Mouse (Mus musculus): ENCODE measurements around the gene Fam120c.
"Not testable (repeated sequence)": the region's sequence is repeated elsewhere in the genome, so short reads cannot be mapped to it uniquely, and the experiment has no call there.

Gene Fam120c

DNA sequence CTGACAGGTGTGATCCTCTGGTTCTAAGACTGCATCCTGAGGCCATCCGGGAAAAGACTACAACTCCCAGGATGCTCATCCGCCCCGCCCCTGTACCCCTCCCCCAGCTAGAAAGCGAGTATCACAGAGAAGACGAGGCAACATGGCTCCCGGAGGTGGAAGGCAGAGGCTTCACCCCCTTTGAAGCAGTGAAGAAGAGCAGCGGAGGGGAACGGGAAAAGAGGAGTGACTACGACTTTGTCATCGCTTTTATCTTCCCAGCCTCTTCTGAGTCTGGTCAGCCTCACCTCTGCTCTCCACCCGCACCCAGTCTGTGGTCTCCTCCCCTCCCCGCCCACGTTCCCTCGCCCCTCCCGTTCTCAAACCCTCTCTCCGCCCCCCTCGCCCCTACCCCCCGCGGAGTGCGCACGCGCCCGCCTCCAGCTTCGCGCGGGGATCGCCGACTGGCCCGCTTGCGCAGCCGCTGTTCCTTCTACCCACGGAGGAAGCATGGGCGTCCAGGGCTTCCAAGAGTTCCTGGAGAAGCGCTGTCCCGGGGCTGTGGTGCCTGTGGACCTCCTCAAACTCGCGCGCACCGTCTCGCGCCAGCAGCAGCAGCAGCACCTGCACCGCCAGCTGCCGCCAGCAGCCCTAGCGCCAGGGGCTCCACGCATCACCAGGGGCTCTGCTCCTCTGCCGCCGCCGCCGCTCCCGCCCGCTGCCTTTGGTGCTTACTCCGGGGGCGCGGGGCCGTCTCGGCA lies at the start of gene Fam120c:
Fam120c (plus strand) TSS at position 415 of the 740 bp plus-strand sequence.
- peak; percentile 79 for DNase-seq

DNA sequence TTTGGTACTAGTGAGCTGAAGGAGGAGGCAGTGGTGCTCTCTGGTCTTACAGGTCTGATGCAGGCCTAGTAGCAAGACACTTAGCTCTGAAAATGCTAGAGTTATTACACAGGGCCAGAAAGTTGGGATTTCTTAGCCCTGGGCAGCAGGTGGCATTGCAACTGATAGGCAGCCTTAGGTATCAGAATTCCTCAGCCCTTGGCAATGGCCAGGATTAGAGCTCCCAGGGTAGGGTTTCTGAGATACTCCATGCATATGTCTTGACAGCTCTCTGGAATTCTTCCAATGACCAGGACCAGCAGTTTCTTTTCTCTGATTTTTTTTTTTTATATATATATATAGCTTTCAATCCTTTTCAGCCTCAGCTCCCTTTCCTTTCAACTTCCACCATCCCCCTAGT lies 45.6 kb upstream of the Fam120c start:
- no peak for DNase-seq

DNA sequence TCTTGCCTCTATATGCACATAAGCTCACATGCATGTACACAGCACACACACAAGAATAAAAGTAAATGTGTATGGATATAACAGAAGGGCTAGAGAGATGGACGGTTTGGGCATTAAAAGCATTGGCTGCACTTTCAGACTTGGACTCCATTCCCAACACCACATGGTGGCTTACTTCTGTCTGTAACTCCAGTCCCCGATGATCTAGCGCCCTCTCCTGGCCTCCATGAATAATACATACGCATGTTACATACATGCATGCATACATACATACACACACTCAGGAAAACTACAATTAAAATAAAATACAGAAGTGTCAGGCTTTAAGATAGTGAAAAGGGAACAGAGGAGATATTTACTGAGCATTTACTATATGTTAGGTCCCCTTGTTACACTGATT lies 30.2 kb upstream of the Fam120c start:
- no peak for DNase-seq

- DNase-seq = no peak
Observed at GRCm38 (mm10) chrX:151333615-151334014, 10.4 kb upstream of the Fam120c start.

DNA sequence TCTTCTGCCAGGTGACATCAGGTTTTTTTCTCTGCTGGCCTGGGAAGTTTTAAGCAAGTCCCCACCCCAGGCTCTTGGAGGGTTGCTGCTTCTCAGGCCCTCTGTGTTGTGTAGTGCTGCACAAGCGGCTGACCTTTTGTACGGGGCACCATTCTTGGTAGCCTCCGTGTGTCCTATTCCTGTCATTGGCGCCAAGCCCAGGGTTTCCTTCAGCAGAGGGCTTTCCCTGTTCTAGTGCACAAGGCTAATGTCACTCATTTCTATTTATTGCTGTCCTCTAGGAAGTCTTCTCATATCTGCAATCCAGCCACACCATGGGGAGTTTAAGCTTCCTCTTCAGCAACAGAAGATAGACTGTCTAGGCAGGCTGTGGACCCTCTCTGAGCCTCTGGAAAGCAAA lies 6.2 kb upstream of the Fam120c start:
- no peak for DNase-seq

DNA sequence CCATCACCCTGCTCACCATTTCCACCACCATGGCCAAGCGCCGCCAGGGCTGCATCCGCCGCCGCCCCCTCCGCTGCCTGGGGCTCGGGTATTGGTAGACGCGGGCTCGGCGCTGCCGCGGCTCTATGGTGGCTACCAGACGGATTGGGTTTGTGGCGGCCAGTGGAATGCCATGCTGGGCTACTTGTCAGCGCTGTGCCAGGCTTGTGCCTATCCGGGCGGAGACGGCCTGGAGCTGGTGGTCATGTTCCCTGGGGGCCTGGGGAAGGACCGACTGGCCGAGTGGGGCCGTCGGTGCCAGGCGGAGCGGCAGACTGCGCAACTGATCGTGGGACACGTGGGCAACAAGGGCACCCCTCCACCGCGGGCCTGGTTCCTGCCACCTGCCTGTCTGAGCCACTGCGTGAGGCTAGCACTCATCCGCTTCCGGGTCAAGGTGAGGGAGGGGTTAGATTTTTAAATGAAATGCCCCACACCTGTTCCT lies 568 bp downstream of the Fam120c start:
- DNase-seq = peak; percentile 58

DNA sequence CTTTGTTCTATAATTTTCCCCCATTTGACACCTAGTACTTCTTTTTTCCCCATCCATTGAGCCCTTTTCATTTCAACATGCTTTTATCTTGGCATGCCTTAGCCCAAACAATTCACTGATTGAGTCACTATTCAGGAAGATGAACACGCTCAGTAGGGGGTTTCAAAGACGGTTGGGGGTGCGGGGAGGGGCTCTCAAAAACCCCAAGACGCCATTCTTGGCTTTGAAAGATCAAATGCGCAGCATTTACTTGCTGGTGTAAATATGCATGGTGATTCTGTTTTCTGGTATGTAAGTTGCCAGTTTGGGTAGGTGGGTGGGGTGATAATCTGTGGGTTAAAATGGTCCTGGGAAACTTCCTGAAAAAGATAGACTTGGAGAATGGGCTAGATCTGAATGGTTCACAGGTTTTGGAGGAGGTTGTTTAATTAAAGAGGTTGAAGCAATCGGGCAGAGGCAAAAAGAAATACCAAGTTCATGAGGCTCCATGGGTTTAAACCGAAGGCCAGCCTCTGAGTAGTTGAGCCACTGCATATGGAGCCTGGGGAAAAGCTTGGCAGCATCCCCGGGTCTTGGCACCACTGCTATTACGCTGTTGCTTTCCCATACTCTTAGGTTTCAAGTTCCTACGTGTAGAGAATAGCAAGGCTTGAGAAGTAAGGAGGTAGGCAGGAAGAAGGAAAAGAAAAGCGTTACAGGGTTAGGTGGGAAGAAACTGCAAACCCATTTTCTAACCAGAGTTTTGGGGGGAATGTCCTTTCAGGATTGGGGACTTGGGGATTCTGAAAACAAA lies 1.6 kb downstream of the Fam120c start:
- peak; percentile 17 for DNase-seq

DNA sequence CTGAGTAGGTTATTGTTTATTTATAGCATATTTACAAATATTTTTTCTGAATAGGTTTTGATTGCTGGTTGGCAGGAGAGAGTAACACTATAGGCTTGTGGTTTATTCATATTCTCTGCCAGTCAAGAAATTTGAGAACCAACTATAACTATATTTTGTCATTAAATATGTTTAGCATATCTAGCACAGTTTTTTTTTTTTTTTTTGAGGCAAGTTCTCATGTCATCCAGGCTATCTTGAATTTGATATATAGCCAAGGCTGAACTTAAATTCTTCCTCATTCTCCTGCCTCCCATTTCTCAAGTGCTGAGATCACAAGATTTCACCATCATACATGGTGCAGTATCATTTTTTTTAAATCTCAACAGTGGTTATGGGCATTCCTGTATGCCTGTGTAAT lies 3.3 kb downstream of the Fam120c start:
- DNase-seq = no peak

- no peak for DNase-seq
Observed at GRCm38 (mm10) chrX:151349322-151349721, 5.3 kb downstream of the Fam120c start.

- DNase-seq = peak; percentile 2
Observed at GRCm38 (mm10) chrX:151418801-151419200, 74.8 kb downstream of the Fam120c start.

GRCm38 (mm10) chrX:151420791-151421190 lies 76.8 kb downstream of the Fam120c start:
- no peak for DNase-seq

DNA sequence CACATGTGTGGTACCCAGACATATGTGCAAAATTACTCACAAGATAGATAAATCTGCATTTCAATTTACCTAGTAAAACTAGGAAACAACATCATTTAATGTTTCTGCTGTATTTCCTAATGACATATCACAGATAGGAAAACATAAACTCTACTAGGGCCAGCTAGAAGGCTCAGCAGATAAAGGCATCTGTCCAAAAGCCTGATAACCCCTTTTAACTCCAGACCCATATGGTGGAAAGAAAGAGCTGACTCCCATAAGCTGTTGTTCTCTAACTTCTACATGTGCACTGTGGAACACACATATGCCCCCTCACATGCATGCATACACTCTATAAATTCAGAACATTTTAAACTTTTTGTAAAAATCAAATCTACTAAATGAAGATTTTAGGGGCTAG lies 99.7 kb downstream of the Fam120c start:
- no peak for DNase-seq

DNA sequence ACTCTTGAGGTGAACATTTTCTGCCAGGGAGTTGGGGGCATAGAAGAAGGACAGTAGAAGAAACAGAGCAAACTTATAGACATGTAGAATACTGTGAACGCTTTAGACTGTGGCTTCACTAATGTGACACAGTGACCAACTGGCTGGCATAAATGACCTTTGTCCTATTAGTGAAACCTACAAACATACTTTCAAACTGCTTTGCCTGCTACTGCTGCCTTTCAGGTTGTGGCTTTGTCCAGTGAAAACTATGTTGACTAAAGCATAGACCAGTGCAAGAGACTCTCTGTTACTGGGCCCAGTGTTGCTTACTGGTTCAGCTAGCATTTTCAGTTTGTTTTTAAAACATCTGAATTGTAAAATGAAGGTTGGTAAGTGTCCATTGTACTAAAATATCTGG lies 100.2 kb downstream of the Fam120c start:
- no peak for DNase-seq

GRCm38 (mm10) chrX:151488128-151488527 lies 144.2 kb downstream of the Fam120c start:
- no peak for DNase-seq

DNA sequence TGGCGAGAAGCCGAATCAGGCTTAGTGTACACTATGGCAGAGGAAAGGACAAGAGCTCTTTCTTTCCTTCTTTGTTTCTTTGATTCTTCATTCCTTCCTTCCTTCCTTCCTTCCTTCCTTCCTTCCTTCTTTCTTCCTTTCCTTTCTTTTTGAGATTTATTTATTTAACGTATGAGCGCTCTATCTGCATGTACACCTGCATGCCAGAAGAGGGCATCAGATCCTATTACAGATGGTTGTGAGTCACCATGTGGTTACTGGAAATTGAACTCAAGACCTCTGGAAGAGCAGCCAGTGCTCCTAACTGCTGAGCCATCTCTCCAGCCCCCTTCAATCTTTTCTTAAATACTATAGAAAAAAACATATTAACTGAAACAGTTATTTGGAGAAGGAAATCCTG lies 149.3 kb downstream of the Fam120c start:
- DNase-seq = not testable (repeated sequence)

GRCm38 (mm10) chrX:151496596-151496995 lies 152.6 kb downstream of the Fam120c start:
- DNase-seq = no peak

DNA sequence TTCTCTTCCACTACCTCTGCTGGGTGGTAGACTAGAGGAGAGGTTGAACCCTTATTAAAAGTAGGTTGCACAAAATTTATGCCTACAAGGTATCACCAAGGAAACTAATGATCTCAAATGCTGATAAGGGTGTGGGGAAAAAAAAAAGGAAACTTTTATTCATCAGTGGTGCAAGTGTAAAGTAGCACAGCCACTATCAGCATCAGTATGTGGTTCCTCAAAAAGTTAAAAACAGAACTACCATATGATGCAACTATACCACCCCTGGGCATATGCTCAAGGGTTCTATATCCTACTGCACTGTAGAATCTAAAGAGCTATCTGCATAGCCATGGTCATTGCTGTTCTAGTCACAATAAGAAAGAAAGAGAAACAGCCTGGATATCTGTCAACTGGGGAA lies 164.6 kb downstream of the Fam120c start:
- no peak for DNase-seq

DNA sequence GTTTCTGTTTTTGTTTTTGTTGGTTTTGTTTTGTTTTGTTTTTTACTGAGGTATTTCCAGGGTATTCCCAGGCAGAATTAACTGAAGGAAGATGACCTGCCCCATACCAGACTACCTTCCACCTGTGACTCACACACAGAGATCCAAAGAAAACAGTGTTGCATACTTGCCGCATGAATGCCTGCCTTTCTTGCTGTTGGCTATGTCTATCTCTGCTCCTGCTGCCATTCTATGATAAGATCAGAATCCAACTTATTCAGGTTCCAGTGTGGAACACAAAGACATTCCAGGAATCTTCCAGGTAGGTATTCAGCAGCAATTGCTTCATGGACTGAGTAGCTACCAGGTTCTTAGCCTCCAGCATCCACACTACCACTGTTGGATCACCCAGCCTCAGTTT lies 165.9 kb downstream of the Fam120c start:
- DNase-seq = no peak

DNA sequence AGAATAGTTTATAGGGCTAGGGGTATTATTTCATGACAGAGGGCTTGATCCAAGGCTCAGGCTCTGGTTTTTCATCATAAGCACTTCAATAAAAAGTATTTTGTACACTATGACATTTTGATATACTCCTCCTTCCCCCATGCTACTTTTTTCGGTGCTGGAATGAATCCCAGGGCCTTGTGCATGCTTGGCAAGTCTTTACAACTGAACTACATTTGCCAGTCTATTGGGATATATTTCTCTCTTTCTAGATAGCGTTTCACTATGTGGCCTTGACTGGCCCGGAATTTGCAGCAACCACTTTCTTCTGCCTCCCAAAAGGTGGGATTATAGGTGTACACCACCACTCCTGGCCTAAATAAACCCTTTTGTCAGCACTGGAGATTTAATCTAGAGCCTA lies 169.1 kb downstream of the Fam120c start:
- DNase-seq = no peak

DNA sequence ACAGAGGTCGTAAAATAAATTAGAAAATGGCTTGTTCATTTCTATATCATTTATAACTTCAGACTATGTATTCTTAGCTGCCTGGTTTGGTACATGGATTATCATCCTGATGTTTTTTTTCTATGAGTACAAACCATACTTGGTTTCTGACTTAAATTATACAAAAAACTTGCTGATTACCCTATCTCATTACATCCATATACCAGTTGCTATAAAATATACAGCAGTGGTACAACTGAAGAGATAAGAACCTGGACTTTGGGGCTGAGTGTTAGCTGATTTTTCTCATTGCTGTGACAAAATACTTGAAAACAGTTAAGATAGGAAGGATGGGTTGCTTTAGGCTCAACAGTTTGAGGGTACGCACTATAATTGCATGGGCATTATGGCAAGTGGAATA lies 169.7 kb downstream of the Fam120c start:
- no peak for DNase-seq

GRCm38 (mm10) chrX:151518181-151518580 lies 174.2 kb downstream of the Fam120c start:
- DNase-seq = no peak

DNA sequence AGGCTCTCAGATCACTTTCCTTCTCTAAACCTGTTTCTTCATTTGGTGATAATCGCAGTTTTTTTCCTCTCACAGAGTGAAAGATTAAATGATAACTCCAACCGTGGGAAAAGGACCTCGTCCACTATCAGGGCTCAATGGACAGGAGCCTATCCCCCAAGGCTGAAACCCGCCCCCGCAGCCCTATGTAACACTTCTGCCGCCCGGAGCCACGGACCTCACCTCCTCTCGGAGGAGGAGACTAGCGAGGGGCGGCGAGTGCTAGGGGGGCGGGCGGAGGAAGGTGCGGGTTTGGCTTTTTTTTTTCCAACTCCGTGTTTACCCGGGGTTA lies 176.1 kb downstream of the Fam120c start:
- no peak for DNase-seq

GRCm38 (mm10) chrX:151520458-151521322 lies 176.7 kb downstream of the Fam120c start, which contains the start of gene Phf8:
Gene Phf8 (plus strand): TSS chrX:151520672.
- DNase-seq = peak; percentile 94

All from cerebellum, adult 11 months (tissue).